Mouse (Mus musculus): ENCODE measurements around the gene Lrrc1.

- TF ChIP-seq EP300 (IDR thresholded peaks at IDR 0.05; ENCODE audit: insufficient read depth, low read depth, low read length) (no peak), CTCF (IDR thresholded peaks at IDR 0.05) (no peak)
Observed at GRCm38 (mm10) chr9:77541556-77541955, 3.1 kb downstream of the Lrrc1 start.

Measured in heart, adult 2 months (tissue).